Mouse (Mus musculus) lung, postnatal 0 days (tissue): ENCODE measurements around the gene Rap1b.

Source experiments
- CTCF ChIP-seq: IDR thresholded peaks from 2 replicates; pipeline ENCODE4 v1.5.1; 2016; ENCODE audit warnings: antibody characterized with exemption, mild to moderate bottlenecking
- EP300 ChIP-seq: IDR thresholded peaks from 2 replicates; pipeline ENCODE4 v1.6.1; 2016; ENCODE audit warnings: antibody characterized with exemption, mild to moderate bottlenecking, control low read depth

- TF ChIP-seq CTCF (no peak), EP300 (no peak)
Observed at GRCm38 (mm10) chr10:117771131-117771510, 74.7 kb downstream of the Rap1b start.
